Mouse (Mus musculus): ENCODE data around the gene Exoc7.

Gene Exoc7

GRCm38 (mm10) chr11:116244580-116244979, 62.5 kb downstream of the Exoc7 start:
- DNase-seq (ENCODE audit: extremely low read depth, low read depth) = no peak

GRCm38 (mm10) chr11:116241744-116242235, 65.2 kb downstream of the Exoc7 start:
- DNase-seq (ENCODE audit: extremely low read depth, low read depth) = no peak

GRCm38 (mm10) chr11:116239797-116240196, 67.2 kb downstream of the Exoc7 start:
- DNase-seq (ENCODE audit: extremely low read depth, low read depth) = no peak
